Mouse (Mus musculus) T-helper 1 cell (primary cell): ENCODE data around the gene Fktn.
"Not testable (repeated sequence)": the region's sequence is repeated elsewhere in the genome, so short reads cannot be mapped to it uniquely, and the experiment has no call there.

Experiments
- in situ Hi-C: fragments of 300-600 bp; cut with MboI, MseI; formaldehyde crosslinking; loops from one replicate; pipeline ENCODE4 v1.15.1; 2025; ENCODE audit warnings: high pct_unique_total_duplicates

Gene Fktn

DNA sequence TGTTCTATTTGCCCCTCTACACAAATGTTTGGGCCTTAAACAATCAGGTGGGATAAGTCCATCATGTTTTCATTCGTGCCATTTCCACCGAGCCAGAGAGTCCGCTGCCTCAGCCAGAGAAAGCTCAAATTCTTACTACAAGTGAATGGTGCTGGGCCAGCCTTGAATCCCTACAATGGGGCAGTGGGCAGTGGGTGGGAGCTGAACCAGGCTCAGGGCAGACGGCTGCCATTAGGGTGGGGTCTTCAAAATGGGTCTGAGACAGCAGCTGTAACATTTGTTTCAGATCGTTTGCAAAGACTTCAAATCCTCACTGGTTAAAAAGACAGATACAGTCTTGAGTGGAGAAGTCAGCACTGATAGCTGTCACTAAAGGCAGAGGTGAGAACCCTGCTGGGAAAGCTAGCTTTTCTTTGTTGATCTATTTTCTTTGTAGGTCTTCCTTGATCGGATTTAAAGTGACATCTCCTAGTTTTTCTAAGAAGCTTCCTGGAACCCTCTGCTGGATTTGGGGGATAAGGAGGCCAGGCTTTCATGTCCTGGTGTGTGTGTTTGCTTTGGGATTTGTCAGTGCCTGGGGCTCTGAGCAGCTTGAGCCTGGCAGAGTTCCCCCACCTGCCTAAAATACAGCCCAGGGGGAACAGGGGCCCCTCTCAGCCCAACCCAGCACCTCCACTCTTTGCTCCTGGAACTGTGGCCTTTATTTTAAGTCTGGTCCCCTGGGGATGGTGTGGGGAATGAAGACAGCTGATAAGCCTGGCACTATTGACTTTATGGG lies 57.3 kb downstream of the Fktn start:
- in situ Hi-C loops: loop anchor here (25.0 kb wide), 1 partner anchor 841 kb away; no protein-coding TSS in a partner anchor

DNA sequence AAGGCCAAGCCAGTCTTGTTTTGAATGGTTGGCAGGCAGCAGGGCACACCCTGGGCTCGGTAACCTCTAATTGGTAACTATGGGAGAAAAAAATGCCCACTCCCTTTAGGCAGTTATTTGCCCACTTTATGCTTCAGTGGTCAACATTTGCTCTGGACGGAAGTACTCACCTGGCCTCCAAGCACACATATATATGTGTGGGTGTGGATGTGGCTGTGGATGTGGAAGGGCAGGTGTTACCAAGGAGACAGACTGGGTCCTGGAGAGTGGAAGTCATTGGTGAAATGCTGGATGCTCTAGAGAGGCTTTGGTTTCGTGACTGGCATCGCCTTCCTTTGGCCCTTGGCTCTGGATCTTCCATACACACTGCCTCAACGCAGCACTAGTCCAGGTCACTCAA lies 58.2 kb downstream of the Fktn start:
- in situ Hi-C loops: loop anchor here (25.0 kb wide), 1 partner anchor 840 kb away; no protein-coding TSS in a partner anchor

DNA sequence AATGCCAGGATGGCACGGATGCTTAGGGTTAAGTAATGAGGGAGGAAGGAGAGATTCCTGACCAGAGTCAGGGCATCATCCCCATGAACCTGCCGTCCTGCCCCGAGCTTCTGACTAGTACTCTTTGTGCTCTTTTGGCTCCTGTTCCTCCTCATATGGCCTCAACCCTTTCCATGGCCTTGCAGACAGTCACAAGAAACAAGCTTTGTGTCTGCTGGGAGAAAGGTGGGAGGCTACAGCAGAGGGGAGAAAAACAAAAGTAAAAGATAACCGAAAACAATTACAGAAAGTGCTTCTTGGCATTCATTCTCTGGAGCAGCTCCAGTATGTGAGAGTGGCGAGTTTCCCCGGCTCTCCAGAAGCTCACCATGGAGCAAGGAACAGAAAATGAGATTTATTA lies 60.1 kb downstream of the Fktn start:
- in situ Hi-C loops: loop anchor here (25.0 kb wide), 1 partner anchor 838 kb away; no protein-coding TSS in a partner anchor

DNA sequence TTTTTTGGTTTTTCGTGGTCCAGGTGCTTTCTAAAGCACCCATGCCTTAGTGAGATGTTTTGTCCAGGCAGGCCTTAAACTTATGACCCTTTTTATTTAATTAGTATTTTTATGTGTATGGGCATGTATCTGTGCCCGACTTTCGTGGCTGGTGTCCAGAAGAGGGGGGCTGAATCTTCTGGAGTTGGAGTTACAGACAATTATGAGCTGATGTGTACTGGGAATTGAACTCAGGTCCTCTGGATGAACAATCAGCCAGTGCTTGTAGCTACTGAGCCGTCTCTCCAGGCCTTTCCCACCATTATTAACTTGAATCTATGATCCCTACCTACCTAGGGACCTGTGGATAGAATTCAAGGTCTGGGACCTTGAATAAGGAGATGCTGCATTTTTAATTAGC lies 67.6 kb downstream of the Fktn start:
- in situ Hi-C loops: no loop called here

DNA sequence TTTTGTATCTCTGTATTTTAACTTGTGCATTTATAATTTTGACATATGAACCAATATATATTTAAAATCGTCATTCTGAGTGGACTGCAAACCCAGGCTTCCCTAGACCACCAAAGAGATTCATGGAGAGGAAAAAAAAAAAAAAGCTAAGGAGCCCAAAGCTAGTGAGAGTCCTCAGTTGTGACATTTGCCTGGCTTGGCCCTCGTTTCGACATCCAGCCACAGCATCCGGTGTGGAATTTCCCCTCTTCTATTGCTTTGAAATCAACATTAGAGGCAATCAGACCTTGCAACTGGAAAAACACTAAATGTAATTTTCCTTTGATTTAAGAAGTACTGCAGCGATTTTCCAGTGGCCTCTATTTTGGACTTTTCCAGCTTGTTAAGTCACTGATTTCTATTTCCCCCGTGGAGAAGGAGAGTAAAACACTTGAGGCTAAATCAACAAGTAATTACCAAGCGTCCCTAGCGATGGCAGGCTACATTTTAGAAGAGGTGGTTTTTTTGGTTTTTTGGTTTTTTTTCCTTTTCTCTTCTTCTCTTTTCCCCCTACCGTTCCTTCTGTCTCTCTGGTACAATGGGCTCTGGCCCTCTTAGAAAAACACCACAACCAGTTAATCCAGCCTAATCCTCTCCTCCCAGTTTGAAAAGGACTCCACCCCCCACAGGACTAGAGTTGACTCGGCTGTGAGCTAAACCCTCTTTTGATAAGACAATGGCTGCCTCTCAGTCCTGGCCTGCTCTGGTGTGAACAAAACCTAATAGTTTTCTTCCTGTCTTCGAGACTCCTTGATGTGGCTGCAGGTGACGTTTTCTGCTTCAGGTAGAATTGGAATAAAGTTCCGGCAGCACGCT lies 68.6 kb downstream of the Fktn start:
- in situ Hi-C loops: no loop called here

DNA sequence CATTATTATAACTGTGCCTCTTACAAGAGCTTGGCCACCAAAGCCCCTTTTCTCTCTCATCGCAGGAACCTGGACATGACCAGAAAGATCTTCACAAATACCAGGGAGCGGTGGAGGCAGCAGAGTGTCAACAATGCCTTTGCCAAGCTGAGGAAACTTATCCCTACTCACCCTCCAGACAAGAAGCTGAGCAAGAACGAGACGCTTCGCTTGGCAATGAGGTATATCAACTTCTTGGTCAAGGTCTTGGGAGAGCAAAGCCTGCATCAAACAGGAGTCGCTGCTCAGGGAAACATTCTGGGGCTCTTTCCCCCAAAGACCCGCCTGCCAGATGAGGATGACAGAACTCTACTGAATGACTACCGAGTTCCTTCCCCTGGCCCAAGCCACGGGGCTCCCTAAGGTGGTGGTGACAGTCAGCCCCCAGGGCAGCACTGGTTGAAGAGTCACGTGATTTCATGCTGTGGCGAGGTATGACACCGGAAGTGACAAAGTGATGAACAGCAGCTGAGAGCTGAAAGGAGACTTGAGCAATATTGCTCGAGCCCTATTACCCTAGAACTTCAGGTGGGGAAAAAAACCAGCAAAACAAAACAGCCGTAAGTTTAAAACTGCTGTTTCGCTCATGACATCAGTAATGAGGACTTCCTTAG lies 72.1 kb downstream of the Fktn start:
- in situ Hi-C loops: no loop called here

DNA sequence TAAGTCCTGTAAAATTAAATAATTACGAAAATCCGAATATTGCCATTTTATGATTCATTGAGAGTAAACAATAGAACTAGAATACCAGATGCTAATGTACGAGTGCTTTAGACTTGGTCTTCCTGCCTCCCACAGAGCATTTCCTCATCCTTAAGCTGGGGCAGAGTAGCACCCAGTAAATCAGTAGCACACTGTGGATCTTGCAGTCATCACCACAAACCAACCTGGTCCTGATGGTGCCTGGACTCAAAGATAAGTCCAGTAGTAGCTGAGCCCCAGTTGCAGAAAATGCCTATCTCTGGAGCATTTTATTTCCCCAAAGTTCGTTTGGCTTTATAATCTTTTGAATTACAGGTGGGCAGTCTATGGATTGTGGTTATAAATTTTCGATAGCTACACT lies 73.1 kb downstream of the Fktn start:
- in situ Hi-C loops: no loop called here

DNA sequence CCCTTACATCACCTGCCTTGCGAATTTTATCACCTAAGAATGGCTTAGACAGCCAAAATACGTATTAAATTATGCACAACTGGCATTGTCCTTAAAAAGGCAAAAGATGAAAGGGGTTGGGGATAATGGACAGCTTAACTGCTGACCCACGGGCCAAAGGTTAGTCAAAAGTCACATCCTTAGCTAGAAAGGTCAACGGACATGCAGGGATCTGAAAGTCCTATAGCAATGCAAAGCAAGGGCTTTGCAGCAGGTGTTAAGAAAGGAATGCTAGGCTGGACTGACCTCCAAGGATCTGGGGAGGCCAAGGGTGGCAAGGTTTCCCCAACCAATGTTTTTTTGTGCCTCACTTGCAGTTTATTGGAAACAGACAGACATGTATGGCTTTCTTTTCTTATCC lies 75.5 kb downstream of the Fktn start:
- in situ Hi-C loops: no loop called here

DNA sequence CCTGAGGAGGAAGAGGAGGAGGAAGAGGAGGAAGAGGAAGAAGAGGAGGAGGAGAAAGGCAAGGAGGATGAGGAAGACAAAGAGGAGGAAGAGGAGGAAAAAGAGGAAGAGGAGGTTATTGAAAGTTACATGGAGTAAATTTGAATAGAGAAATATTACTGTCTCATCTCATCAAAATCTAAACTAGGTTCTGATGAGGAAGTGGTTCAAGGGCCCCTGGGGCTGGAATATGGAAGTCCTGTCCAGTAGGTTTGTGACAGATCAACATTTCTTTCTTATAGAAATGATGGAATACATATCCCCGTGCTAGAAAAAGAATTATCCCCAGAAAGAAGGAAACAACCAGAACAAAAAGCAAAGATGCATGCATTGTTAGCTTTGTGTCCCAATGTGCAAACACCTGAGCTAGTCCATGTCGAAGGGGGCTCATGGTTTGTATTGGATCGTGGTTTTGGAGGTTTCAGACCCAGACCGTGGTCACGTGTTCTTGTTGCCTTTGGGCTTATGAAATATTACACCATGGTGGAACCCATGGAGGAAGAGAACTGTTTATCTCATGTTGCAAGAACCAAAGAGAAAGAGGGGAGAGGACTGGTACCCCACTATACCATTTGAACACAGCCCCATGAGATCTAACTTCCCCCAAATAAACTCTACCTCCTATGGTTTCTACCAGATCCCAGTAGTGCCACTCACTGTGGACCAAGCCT lies 80.6 kb downstream of the Fktn start:
- in situ Hi-C loops: no loop called here

DNA sequence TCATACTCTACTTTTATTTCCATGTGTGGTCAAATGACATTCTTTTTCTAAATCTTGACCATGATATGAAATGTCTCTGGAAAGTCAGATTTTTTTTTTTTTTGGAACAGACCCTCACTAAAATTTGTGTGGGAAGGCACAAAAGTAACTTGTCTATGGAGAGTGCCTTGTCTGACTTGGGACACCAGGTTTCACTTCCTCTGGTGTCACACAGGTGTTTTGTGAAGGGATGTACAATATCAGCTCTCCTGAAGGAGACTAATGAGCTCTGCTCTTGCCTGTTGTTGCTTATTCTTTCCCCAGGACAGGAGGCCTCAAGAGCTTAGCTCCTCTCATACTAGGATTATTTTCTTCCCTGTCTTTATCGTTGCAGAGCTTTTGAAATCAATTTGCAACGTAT lies 81.3 kb downstream of the Fktn start:
- in situ Hi-C loops: loop anchor here (5.0 kb wide), 1 partner anchor 37 kb away; no protein-coding TSS in a partner anchor

DNA sequence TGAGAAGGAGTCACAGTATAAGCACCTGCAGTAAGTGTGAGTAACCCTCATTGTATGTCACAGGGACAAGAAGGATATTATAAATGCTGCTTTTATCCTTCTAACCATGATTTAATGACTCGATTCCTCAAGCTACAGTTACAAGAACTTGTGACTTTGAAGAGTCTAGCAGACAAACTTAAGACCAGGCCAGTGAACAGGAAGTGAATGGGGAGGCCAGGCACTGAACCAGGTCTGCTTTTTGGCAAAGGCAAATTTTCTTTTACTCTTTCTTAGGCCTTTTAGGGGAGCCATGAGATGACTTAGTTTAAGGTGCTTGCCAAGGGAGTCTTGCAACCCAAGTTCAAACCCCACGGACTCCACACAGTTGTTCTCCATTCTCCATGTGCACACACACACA lies 81.9 kb downstream of the Fktn start:
- in situ Hi-C loops: loop anchor here (5.0 kb wide), 1 partner anchor 37 kb away; no protein-coding TSS in a partner anchor

DNA sequence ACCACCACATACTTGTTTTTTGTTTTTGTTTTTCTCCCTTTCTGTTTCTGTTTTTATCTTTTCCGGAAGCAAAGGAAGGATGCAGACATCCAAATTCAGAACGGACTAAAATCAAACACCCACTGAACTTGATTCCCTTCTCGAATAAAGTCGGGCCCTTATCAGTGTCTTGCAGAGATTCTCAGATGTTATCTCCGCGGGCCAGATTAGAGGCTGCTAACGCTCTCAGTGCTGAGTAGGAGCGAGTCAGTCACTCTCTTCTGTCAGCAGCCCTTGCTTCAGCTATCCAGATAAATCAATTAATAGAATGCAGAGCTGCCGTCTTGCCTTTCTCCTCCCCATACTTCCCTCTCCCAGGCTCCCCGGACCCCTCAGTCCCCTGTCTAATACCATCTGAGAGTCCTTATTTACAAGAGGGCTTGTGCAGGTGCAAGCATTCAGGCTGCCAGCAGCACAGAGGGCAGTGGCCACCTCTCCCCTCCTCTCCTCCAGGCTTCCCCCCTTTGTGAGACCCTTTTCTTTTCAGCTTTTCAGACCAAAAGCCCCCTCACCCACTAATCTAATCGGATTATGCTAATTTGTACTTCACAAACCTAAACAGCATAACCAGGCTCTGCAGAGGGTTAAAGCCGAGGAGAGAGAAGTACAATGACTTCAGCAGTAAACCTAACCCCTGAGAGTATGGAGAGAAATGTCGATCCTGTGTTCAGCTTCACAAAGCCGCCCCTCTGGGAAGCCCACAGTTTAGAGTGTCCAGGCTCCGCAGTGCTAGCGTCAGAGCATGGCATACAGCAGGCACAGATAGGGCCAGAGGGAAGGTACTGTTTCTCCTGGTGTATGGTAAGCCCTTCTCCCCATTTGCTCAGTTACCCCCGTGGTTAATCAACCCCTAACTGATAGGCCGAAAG lies 83.3 kb downstream of the Fktn start:
- in situ Hi-C loops: loop anchor here (5.0 kb wide), 1 partner anchor 35 kb away; no protein-coding TSS in a partner anchor

DNA sequence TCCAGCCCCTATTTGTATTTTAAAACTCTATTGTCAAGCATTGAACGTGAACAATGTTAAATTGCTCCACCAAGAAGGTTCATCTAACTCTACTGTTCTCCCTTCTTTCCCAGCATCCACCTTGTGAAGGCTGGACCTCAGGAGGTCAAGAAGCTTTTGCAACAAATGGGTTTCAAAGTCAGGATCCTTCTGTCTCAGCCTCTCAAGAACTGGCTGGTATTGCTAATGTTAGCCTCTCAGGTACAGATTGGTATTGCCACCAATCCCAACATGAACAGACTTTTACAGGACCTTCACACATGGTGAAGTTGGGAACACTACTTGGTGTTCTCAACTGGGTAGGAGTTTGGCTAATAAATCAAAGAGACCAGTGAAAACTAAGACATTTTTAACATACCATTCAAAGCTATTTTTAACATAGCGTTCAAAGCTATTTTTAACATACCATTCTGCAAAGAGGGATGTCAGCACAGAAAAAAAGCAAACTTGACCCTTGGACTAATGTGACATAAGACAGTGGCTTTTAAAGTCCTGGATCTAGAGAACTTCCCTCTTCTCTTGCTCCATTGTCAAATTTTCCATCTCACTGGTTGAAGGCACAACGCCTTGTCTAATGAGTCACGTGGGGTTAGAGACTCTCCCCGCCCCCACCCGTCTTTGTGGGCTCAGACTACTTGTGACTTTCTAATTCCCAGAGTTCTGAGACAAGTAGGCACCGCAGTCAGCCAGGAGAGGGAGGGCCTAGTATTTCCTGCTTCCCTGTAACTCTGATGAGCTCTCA lies 85.3 kb downstream of the Fktn start:
- in situ Hi-C loops: loop anchor here (5.0 kb wide), 1 partner anchor 33 kb away; no protein-coding TSS in a partner anchor

DNA sequence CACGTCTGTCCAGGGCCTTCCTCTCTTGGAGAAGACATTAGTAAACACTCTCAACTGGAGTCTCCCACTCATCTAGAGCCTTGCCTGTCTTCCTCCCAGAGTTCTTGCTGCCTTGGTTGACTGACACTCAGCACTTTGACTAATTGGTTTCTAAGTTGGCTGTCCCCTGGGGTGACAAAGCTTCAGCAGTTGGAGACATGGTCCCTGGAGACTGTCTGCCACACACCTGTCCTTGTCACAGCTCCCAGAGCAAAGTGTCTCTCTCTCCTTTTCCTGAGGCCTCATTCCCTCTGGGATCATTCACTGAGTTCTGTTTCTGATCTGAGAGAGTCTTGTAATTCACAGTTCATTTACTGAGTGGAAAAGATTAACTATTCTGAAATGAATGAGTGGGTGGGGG lies 86.0 kb downstream of the Fktn start:
- in situ Hi-C loops: loop anchor here (5.0 kb wide), 1 partner anchor 33 kb away; no protein-coding TSS in a partner anchor

DNA sequence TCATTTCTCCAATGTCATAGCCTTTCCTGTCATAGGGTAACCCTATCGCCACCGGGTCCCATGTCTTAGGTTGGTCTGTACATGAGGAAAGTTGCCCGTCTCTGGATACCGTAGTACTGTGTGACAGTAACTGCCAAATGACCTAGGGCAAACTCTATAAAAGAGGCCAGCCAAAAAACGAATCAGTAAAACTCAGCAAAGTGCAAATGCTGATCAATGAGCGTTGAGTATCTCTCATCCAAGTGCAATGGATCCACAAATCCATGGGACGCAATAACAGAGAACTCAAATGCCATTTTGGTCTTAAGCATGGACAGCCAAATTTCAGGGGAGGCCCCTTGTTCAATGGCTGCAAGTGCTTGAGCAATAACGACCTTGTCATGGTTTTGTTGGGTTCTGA lies 89.9 kb downstream of the Fktn start:
- in situ Hi-C loops: not testable (repeated sequence)

DNA sequence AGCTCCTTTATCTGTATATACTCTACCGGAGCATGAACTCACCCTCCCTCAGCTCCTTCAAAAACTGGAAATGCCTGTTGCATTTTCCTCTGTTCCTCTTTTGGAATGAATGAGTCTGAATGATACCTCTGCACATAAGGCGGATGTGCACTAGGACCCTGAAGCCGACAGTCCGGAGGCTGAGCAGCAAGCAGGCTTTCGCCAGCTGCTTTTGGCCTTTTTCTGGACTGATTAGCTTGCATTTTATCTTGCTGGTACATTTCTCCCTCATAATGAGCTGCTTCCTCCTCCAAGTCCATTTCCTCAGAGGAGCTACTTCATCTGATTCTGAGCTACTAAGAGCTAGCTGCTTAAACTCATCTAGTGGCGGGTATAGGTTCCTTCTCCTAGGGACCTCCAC lies 92.6 kb downstream of the Fktn start:
- in situ Hi-C loops: not testable (repeated sequence)

DNA sequence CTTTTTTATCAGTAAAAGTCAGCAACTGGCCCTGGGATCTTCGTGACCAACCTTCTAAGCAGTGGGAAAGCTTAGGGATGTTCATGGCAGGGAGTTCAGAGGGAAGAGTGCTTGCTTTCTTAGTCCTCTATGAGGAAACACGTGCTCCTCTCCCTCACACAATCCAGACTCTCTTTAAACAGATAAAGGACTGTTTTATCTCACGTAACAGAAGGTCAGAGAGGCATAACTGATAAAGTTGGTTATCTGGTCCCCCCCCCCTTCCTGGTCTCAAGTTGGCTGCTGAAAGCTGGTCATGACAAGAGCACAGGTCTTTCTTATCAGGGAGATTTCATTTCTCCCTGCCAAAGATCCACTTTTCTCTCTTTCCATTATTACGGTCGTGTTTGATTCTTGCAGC lies 104.5 kb downstream of the Fktn start:
- in situ Hi-C loops: no loop called here

DNA sequence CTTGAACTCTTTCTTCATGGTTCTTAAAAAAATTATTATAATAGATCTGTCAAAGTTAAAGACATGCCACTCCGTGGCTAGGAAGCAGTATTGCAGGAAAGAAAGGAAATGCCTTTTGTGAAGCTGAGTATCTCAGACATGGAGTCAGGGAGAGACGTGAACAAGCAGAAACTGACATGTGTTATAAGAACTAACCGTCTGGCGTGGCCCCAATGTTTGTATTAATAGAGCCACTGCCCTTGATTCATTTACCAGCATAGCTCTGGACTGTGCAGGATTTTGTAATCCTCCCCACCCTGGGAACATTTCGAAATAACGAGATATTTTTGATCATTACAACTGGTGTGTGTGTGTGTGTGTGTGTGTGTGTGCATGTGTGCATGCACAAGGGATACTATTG lies 109.9 kb downstream of the Fktn start:
- in situ Hi-C loops: no loop called here

DNA sequence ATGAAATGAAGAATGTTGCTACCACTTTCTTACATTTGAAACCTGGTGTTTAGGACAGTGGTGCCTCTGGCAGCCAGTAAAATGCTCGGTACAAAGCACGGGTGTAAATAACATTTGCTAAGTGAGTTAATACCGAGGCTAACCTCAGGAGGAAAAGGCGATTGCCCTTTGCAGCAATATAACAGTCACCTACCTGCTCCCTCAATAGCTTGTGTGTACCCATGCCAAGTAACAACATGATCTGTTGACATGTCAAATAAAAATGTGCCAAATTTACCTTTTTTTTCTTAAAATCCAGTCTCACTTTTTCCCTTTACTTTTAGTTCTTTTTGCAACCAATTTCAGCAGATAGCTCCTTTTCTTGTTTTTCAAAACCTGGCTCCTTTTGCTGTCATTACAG lies 111.0 kb downstream of the Fktn start:
- in situ Hi-C loops: no loop called here
